Mouse (Mus musculus) stomach, postnatal 0 days (tissue): ENCODE results near the gene Lrmda.

Experiments used
- CTCF ChIP-seq: IDR thresholded peaks from 2 replicates; pipeline ENCODE4 v1.5.1; 2016; ENCODE audit warnings: antibody characterized with exemption, low read depth, mild to moderate bottlenecking, moderate library complexity
- EP300 ChIP-seq: optimal IDR thresholded peaks from 2 replicates; pipeline ENCODE3; 2016; ENCODE audit warnings: antibody characterized with exemption

- no peak for TF ChIP-seq EP300
- TF ChIP-seq CTCF: no peak
Measured at GRCm38 (mm10) chr14:22421668-22422067, 402.2 kb downstream of the Lrmda start.
